In genomic region chr3:79308605-79309004, GRCm38 (mm10) we compare ENCODE assay signal across 23 mouse cellular contexts. TPM values are rescaled to one million over a fixed set of nuclear protein-coding genes. Genes with fewer than 3 reads are reported as not detected.
"Had no signal": no experiment of that assay in that cellular context is flagged by ENCODE, and none has a peak within 500 bp of the region (broad histone marks: within the 10 kb centered on the region; RNA-seq: fewer than 3 reads in every experiment).

No protein-coding gene starts in this region.

- DNase-seq: left cerebral cortex, postnatal 4 days; liver; liver, embryonic 13.5 days; liver, postnatal 0 days; lung, adult 18-20 months; lung, adult 2 months; lung, embryonic 14.5 days; lung, postnatal 10 days; lung, postnatal 14 days; lung, postnatal 36 days; lung, postnatal 4 days; midbrain, embryonic 14.5 days had no signal

RNA-seq across cellular contexts. Expression of gene Gm17359, which starts 27.9 kb away (rescaled TPM):
- total RNA-seq: left cerebral cortex, adult 2 months; left cerebral cortex, adult 8-10 months; left cerebral cortex, postnatal 10 days; left cerebral cortex, postnatal 14 days; left cerebral cortex, postnatal 25 days; left cerebral cortex, postnatal 36 days; left cerebral cortex, postnatal 4 days; megakaryocyte progenitor cell, adult 5-6 weeks; megakaryocyte, adult 5-6 weeks; megakaryocyte-erythroid progenitor cell, adult 5-6 weeks; midbrain, postnatal 0 days; monocyte, adult 5-6 weeks had no signal
